Mouse (Mus musculus): ENCODE measurements around the gene Mad1l1.
"Not testable (repeated sequence)": the region's sequence is repeated elsewhere in the genome, so short reads cannot be mapped to it uniquely, and the experiment has no call there.

Mad1l1 gene

GRCm38 (mm10) chr5:140012286-140012967 lies 308.9 kb downstream of the Mad1l1 start:
- DNase-seq (ENCODE audit: low read depth, low spot score) = no peak

- DNase-seq (ENCODE audit: low read depth, low spot score) = no peak
These were observed 310.9 kb downstream of the Mad1l1 start for GRCm38 (mm10) chr5:140010405-140010804.

- DNase-seq (ENCODE audit: low read depth, low spot score) = no peak
These were observed 312.2 kb downstream of the Mad1l1 start for GRCm38 (mm10) chr5:140009083-140009655.

GRCm38 (mm10) chr5:140008523-140008806 lies 312.9 kb downstream of the Mad1l1 start:
- DNase-seq (ENCODE audit: low read depth, low spot score) = no peak

GRCm38 (mm10) chr5:140007656-140008522 lies 313.5 kb downstream of the Mad1l1 start:
- DNase-seq (ENCODE audit: low read depth, low spot score) = no peak

- no peak for DNase-seq (ENCODE audit: low read depth, low spot score)
These were observed 314.5 kb downstream of the Mad1l1 start for GRCm38 (mm10) chr5:140006861-140007260.

GRCm38 (mm10) chr5:140002541-140002940 lies 318.8 kb downstream of the Mad1l1 start:
- no peak for DNase-seq (ENCODE audit: low read depth, low spot score)

GRCm38 (mm10) chr5:139998916-139999315 lies 322.4 kb downstream of the Mad1l1 start:
- no peak for DNase-seq (ENCODE audit: low read depth, low spot score)

- not testable (repeated sequence) for DNase-seq (ENCODE audit: low read depth, low spot score)
These were observed 323.0 kb downstream of the Mad1l1 start for GRCm38 (mm10) chr5:139998321-139998720.

GRCm38 (mm10) chr5:139991531-139991930 lies 329.8 kb downstream of the Mad1l1 start:
- peak; percentile 59 for DNase-seq (ENCODE audit: low read depth, low spot score)

GRCm38 (mm10) chr5:139985073-139985746 lies 336.1 kb downstream of the Mad1l1 start:
- DNase-seq (ENCODE audit: low read depth, low spot score) = no peak

GRCm38 (mm10) chr5:139981976-139982375 lies 339.4 kb downstream of the Mad1l1 start:
- peak; percentile 37 for DNase-seq (ENCODE audit: low read depth, low spot score)

- no peak for DNase-seq (ENCODE audit: low read depth, low spot score)
These were observed 342.0 kb downstream of the Mad1l1 start for GRCm38 (mm10) chr5:139979371-139979770.

- peak; percentile 19 for DNase-seq (ENCODE audit: low read depth, low spot score)
These were observed 342.7 kb downstream of the Mad1l1 start for GRCm38 (mm10) chr5:139978525-139979276.

GRCm38 (mm10) chr5:139977476-139977875 lies 343.9 kb downstream of the Mad1l1 start:
- no peak for DNase-seq (ENCODE audit: low read depth, low spot score)

- DNase-seq (ENCODE audit: low read depth, low spot score) = no peak
These were observed 344.8 kb downstream of the Mad1l1 start for GRCm38 (mm10) chr5:139976584-139976983.

GRCm38 (mm10) chr5:139970186-139970631 lies 351.1 kb downstream of the Mad1l1 start:
- peak; percentile 81 for DNase-seq (ENCODE audit: low read depth, low spot score)

GRCm38 (mm10) chr5:139969151-139969948 lies 352.0 kb downstream of the Mad1l1 start:
- DNase-seq (ENCODE audit: low read depth, low spot score) = no peak

- no peak for DNase-seq (ENCODE audit: low read depth, low spot score)
These were observed 355.8 kb downstream of the Mad1l1 start for GRCm38 (mm10) chr5:139965596-139965995.

- DNase-seq (ENCODE audit: low read depth, low spot score) = no peak
These were observed 357.0 kb downstream of the Mad1l1 start for GRCm38 (mm10) chr5:139964391-139964790.
